Mouse (Mus musculus) cortical plate, adult 2 months (tissue): ENCODE data around the gene Gfod1. TPM values are rescaled to one million over a fixed set of nuclear protein-coding genes. Genes with fewer than 3 reads are reported as not detected.

Source experiments
- H3K27ac ChIP-seq: fragments of 200-500 bp; 2 replicates; pipeline ENCODE4 v1.5.1; 2012; ENCODE audit warnings: low read length, control low read depth, inconsistent platforms; ENCODE audit not compliant: insufficient read depth
- H3K4me1 ChIP-seq: fragments of 200-500 bp; 2 replicates; pipeline ENCODE4 v1.6.1; 2011; ENCODE audit warnings: low read length; ENCODE audit not compliant: control insufficient read depth, insufficient read depth
- H3K4me3 ChIP-seq: fragments of 200-500 bp; 2 replicates; pipeline ENCODE4 v1.5.1; 2011; ENCODE audit warnings: mild to moderate bottlenecking, low read length, control low read depth; ENCODE audit not compliant: insufficient read depth
- CTCF ChIP-seq: fragments of 200-500 bp; IDR thresholded peaks from 2 replicates; pipeline ENCODE4 v1.5.1; 2011; ENCODE audit warnings: mild to moderate bottlenecking, control low read depth, low read length; ENCODE audit not compliant: insufficient read depth; ENCODE audit errors: extremely low read depth
- POLR2A ChIP-seq: fragments of 200-500 bp; IDR thresholded peaks from 2 replicates; pipeline ENCODE4 v1.6.1; 2011; ENCODE audit warnings: mild to moderate bottlenecking, low read length, control low read depth; ENCODE audit not compliant: insufficient read depth; ENCODE audit errors: extremely low read depth
- polyA plus RNA-seq: library from polyadenylated mRNA; depleted of rRNA; stranded (reverse); fragments of >200 nt; gene quantifications from 2 replicates; pipeline ENCODE4 v1.2.3, GENCODE M21; 2012

The Gfod1 gene
- polyA plus RNA-seq, 1 experiment, result 39.7 TPM

DNA sequence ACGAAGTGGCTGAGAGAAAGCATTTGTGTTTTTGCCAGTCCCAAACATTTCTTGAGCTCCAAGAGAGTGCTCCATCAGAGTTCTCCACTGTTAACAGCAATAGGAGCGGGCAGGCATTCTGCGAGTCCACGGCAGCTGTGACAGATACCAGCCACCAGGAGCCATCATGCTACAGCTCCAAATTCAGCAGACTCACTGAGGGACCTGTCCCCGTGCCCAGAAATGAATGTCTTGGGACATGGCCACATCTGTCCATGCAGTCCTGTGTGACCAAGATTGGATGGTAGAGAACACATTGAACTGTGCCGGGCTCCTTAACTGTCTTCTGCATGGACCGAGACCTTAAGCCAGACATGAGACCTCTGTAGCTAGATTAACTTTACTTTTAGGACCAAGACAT is 100.7 kb downstream of the Gfod1 start:
- TF ChIP-seq CTCF, result no peak
- no peak for TF ChIP-seq POLR2A
- Histone ChIP-seq H3K27ac (no peak overlapping the region), H3K4me1 (peaks cover 2% of the 10 kb centered on the region), H3K4me3 (no peak overlapping the region)

DNA sequence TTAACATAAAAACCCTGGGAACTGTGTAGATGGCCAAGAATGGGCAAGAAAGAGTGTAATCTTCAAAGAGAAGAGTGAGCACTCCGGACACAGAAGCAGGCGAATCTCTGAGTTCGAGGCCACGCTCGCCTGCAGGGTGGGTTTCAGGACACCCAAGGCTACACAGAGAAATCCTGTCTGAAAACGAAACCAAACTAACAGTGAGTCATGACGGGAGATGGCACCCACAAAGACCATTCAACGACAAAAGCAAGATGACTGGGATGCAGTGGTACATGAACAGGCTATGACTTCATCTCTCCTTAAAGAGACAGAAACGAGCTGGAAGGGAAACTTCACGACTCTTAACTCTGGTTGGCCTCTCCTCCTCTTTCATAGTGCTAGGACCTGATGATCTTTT is 101.6 kb downstream of the Gfod1 start:
- H3K4me1 ChIP-seq, result peaks cover 2% of the 10 kb centered on the region; the same call in 1 of the 2 replicates
- no peak overlapping the region for H3K27ac ChIP-seq
- H3K4me3 ChIP-seq, result no peak overlapping the region
- TF ChIP-seq CTCF (no peak), POLR2A (no peak)

DNA sequence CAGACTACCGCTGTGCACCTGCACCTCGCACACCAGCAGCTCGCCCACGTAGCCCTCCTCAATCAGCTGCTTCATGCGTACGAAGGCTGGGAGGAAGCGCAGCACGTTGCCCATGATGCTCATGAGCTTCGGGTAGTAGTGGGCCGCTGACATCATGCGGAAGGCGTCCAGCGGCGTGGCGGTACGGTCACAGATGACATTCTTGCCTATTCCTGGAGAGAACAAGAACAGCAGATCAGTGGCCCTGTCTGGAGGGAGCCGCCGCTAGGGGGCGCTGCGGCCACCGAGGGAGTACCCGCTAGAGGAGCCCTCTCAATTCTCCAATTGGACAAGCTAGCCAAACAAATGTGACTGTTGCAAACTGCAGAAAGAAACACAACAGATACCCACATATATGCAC is 102.9 kb downstream of the Gfod1 start:
- TF ChIP-seq CTCF, result peak; percentile 50
- no peak for TF ChIP-seq POLR2A
- Histone ChIP-seq H3K4me1 (peaks cover 2% of the 10 kb centered on the region; the same call in 1 of the 2 replicates), H3K4me3 (no peak overlapping the region), H3K27ac (no peak overlapping the region)

DNA sequence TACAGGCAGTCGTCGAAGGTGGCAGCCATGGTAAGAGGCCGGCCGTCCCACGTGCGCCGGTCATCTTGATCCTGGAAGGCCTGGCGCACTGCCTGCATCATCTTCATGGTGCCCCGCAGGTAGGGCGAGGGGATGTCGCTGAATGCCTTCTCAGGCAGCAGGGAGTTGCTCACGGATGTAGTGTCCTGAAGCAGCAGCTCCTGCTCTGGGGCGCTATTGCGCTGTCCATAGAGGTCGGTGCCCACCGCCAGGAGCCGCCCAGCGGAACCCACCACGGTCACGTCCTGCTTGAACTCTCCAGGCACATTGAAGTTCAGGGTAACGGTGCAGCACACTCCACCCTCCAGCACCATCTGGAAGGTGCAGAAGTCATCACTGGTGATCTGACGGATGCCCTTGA is 103.5 kb downstream of the Gfod1 start:
- TF ChIP-seq POLR2A (no peak), CTCF (no peak)
- Histone ChIP-seq H3K27ac (no peak overlapping the region), H3K4me3 (no peak overlapping the region), H3K4me1 (peaks cover 2% of the 10 kb centered on the region; the same call in 1 of the 2 replicates)

DNA sequence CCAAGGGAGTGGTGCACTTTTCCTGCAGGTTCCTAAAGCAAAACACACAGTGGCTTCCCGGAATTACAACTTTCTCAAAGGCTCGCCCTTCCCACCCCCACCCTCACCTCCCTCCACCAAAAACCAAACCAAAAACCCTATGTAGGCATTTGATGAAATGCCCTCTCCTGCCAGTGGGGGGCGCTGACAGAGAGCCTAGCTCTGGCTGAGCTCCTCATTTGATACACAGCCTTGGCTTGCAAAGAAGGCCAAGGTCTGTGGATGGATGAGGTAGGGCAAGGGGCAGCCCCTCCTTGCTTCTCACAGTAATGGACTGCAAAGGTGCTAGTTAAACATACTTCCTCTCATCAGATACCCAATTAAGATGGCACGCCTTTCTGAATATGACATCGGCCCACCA is 104.2 kb downstream of the Gfod1 start:
- Histone ChIP-seq H3K27ac (no peak overlapping the region), H3K4me3 (no peak overlapping the region), H3K4me1 (peaks cover 2% of the 10 kb centered on the region; the same call in 1 of the 2 replicates)
- TF ChIP-seq CTCF, result peak; percentile 65
- no peak for TF ChIP-seq POLR2A

DNA sequence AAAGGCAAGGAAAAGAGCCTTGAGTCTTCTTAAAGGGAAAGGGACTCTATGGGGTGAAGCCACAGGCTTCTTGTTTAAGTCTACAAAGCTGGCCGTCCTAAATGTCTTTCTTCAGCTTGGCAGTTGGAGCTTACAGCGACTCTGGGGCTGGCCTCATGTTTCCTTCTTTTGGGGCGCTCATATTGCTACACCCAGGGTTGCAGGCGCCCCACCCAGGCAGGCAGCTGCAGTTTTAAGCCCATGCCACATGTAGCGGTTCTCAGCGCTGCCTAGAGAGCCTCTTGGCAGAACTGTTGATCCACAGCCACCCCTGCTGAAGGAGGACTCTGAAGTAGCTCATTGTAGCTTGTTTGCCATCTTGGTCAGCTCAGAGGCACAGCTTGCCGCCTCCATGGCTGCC is 104.7 kb downstream of the Gfod1 start:
- Histone ChIP-seq H3K27ac (no peak overlapping the region), H3K4me3 (no peak overlapping the region), H3K4me1 (peaks cover 2% of the 10 kb centered on the region; the same call in 1 of the 2 replicates)
- TF ChIP-seq POLR2A (no peak), CTCF (no peak)

DNA sequence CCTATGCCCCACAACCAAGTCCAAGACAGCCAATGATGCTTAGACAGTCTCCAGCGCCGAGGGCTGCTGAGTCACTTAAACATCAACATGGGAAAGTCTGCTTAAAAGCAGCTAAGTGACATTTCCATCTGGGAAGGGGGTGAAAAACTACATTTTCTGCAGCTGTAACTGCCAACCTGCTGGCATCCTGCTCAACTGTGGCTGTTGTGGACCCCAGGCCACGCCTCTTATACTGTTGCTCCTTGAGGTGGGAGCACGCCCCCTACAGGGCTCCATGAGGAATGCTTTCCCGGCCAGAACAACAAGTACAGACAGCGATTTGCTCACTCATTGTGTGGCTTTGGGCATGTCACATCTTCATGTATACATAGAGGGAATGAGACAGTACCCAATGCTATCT is 106.8 kb downstream of the Gfod1 start:
- H3K4me1 ChIP-seq, result peaks cover 2% of the 10 kb centered on the region; the same call in 1 of the 2 replicates
- no peak overlapping the region for H3K4me3 ChIP-seq
- TF ChIP-seq POLR2A (no peak), CTCF (peak; percentile 32; the same call in 1 of the 2 replicates)
- H3K27ac ChIP-seq, result no peak overlapping the region

DNA sequence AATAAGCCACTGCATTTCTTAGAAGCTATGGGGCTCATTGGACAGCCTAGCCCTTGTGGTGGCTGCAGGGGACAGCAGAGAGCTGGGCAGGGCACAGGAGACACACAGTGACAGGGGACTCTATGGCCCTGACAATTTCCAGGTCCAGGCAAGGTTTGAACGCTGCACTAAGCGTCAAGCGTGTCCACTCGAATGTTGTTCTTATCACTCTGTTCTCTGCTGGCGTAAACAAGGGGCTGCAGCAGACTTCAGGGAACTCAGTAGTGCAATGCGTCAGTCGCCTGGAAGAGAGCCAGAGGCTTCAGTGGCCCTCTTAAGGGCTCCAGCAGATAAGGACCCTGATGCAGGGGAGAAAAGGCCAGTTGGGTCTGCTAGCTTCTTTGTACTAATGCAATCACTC is 108.0 kb downstream of the Gfod1 start:
- Histone ChIP-seq H3K4me1 (peaks cover 9% of the 10 kb centered on the region), H3K4me3 (no peak overlapping the region), H3K27ac (no peak overlapping the region)
- TF ChIP-seq CTCF, result peak; percentile 29; the same call in 1 of the 2 replicates
- no peak for TF ChIP-seq POLR2A

DNA sequence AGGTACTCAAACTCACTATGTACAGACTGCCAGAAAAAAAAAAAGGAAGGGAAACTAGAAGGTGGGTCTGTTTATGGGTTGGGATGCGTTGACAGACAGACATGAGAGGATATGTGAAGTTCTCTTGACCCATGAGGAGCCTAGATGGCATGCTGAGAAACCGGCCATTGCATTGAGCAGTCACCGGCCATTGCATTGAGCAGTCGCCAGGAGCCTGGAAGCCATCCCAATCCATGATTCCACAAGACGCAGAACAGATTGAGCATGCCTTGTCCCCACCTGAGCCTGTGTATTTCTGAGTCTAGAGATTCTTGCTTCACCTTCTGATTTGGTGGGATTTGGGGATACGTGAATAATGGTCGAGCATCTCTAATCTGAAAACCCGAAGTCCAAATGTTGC is 110.0 kb downstream of the Gfod1 start:
- TF ChIP-seq CTCF (no peak), POLR2A (no peak)
- Histone ChIP-seq H3K4me1 (peaks cover 8% of the 10 kb centered on the region), H3K4me3 (no peak overlapping the region), H3K27ac (no peak overlapping the region)

DNA sequence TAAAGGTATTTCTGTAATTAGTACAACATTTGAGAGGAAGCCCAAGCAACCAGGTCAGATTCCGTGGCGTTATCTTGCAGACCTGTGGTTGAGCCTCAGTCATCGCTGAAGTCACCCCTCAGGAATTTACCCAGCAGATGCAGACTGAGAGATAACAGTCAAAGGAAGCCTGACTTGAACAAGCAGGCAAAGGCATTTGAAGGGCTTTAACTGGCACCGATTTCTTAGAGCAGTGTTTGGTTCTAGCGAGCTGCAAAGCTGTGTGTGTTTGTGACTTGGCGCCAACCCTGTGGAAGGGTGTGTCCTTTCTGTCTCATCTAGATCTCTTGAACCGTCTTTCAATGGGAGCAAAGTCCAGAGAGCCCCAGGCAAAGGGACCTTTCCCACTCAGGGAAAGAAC is 110.7 kb downstream of the Gfod1 start:
- H3K27ac ChIP-seq, result no peak overlapping the region
- no peak for TF ChIP-seq POLR2A
- no peak for TF ChIP-seq CTCF
- no peak overlapping the region for H3K4me3 ChIP-seq
- H3K4me1 ChIP-seq, result peaks cover 8% of the 10 kb centered on the region
